Mouse (Mus musculus): ENCODE data around the gene Col25a1. TPM values are rescaled to one million over a fixed set of nuclear protein-coding genes. Genes with fewer than 3 reads are reported as not detected.

The Col25a1 gene
- polyA plus RNA-seq, 1 experiment: not detected

DNA sequence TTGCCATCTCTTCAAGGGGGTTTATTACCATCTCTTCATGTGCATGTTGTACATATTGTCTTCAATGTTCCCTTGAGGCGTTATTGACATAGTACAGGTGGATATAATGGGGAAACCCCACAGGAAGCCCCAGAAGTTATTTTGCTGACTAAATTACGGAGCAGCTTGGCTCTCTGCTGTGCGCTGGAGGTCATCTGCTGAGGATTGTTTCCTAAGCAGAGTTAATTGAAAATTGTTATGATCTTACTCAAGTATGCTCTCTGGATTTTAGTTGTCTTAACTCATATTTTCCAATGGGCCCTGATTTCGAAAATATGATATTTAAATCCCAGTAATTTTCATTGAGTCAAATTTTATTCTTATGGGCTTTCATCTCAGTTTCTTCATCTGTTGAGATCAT lies 178.0 kb downstream of the Col25a1 start:
- 96% methylated on average over 4 of the region's 4 CpGs for WGBS
- no peak overlapping the region for H3K4me3 ChIP-seq (ENCODE audit: insufficient read depth, low read depth, low read length)
- H3K27ac ChIP-seq (ENCODE audit: insufficient read depth, low read depth, low read length): no peak overlapping the region
- H3K4me1 ChIP-seq (ENCODE audit: control insufficient read depth, insufficient read depth, low read length): no peaks in the 10 kb centered on the region
- TF ChIP-seq POLR2A (IDR thresholded peaks at IDR 0.05; ENCODE audit: insufficient read depth, low read depth, low read length) (no peak), CTCF (IDR thresholded peaks at IDR 0.05; ENCODE audit: insufficient read depth, low read depth, low read length) (no peak)

- TF ChIP-seq CTCF (IDR thresholded peaks at IDR 0.05; ENCODE audit: insufficient read depth, low read depth, low read length) (no peak), POLR2A (IDR thresholded peaks at IDR 0.05; ENCODE audit: insufficient read depth, low read depth, low read length) (no peak)
- Histone ChIP-seq H3K4me1 (ENCODE audit: control insufficient read depth, insufficient read depth, low read length) (no peaks in the 10 kb centered on the region), H3K4me3 (ENCODE audit: insufficient read depth, low read depth, low read length) (no peak overlapping the region), H3K27ac (ENCODE audit: insufficient read depth, low read depth, low read length) (no peak overlapping the region)
- WGBS: 49% methylated on average over 14 of the region's 14 CpGs
Observed at GRCm38 (mm10) chr3:130310694-130311305, 179.5 kb downstream of the Col25a1 start.

DNA sequence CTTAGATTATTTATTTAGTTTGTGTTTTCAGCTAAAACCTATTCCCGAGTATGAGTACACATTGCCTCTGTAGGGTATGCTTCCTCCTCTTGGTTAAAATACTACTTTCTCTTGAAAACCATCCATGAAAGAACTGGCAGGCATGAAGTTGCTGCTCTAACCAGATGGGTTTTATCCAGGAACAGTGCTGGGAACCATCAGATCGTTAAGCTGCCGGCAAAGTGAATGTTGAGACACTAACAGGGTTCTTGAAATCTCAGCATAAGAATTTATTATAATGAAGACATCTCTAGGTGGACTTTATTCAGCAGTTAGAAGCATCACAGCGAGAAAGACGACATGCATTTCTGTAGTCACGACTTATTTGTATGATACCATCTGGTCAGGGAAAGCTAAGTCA lies 181.9 kb downstream of the Col25a1 start:
- TF ChIP-seq CTCF (IDR thresholded peaks at IDR 0.05; ENCODE audit: insufficient read depth, low read depth, low read length): no peak
- no peak for TF ChIP-seq POLR2A (IDR thresholded peaks at IDR 0.05; ENCODE audit: insufficient read depth, low read depth, low read length)
- H3K27ac ChIP-seq (ENCODE audit: insufficient read depth, low read depth, low read length): no peak overlapping the region
- WGBS: 83% methylated on average over 6 of the region's 6 CpGs
- no peaks in the 10 kb centered on the region for H3K4me1 ChIP-seq (ENCODE audit: control insufficient read depth, insufficient read depth, low read length)
- H3K4me3 ChIP-seq (ENCODE audit: insufficient read depth, low read depth, low read length): no peak overlapping the region

DNA sequence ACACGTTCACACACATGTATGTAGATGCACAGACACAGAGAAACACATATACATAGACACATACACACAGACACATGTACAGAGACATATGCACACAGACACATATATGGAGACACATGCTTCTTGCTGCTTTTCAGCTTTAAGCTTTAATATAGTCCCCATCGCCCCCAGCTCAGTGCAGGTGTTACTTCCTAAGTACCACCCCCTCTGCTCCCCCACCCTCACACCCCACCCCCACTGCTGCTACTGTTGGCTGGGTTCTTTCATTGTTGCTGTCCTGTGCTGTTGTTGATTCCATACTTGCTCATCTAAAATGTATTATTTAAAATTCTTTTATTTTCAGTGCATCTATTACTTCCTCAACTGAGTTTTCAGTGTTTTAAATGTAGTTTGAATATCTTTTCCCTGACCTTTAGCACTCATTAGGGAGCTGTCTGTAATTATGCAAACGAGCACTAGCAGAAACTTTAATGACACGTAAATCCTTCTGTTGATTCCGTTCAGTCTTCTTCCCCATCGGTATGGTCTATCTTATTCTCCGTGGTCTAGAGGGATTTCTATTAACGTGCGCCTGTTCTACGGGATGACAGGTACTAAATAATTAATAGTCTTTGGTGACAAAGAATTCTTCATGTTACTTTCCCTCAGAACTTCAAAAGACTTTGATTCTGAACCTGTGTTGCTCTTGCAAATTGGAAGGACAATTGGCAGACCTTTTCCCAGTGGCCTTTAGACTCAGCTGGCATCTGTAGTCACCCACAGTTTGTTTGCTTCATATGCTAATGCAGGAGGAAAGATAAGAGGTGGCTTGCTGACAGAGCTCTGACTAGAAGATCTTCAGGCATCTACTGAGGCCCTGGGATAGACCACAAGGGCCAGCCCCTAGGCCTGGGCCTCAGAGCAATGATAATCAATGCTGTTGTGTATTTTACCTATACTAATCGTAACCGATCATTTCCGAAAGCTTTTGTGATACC lies 196.0 kb downstream of the Col25a1 start:
- Histone ChIP-seq H3K4me3 (ENCODE audit: insufficient read depth, low read depth, low read length) (no peak overlapping the region), H3K27ac (ENCODE audit: insufficient read depth, low read depth, low read length) (no peak overlapping the region), H3K4me1 (ENCODE audit: control insufficient read depth, insufficient read depth, low read length) (no peaks in the 10 kb centered on the region)
- WGBS: 74% methylated on average over 13 of the region's 13 CpGs
- TF ChIP-seq CTCF (IDR thresholded peaks at IDR 0.05; ENCODE audit: insufficient read depth, low read depth, low read length) (no peak), POLR2A (IDR thresholded peaks at IDR 0.05; ENCODE audit: insufficient read depth, low read depth, low read length) (no peak)

DNA sequence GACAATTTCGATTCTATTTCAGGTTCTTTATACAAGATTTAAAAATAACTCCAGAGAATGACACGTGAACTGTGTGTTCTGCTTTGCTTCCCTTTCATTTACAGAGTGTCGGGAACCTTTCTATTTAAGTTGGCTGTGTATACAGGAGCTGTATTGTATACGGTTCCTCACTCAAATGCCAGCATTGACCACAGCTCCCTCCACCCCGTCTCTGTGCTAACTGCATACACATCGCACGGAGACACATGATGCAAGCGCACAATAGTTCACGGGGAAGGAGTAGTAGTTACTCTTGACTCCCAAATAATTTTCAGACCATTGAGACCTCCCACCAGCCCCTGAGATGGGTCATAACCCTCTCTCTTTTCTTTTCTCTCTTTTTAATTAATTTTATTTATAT lies 197.6 kb downstream of the Col25a1 start:
- Histone ChIP-seq H3K4me3 (ENCODE audit: insufficient read depth, low read depth, low read length) (no peak overlapping the region), H3K4me1 (ENCODE audit: control insufficient read depth, insufficient read depth, low read length) (no peaks in the 10 kb centered on the region), H3K27ac (ENCODE audit: insufficient read depth, low read depth, low read length) (no peak overlapping the region)
- no peak for TF ChIP-seq CTCF (IDR thresholded peaks at IDR 0.05; ENCODE audit: insufficient read depth, low read depth, low read length)
- TF ChIP-seq POLR2A (IDR thresholded peaks at IDR 0.05; ENCODE audit: insufficient read depth, low read depth, low read length): no peak
- WGBS: 88% methylated on average over 9 of the region's 9 CpGs

- Histone ChIP-seq H3K4me3 (ENCODE audit: insufficient read depth, low read depth, low read length) (no peak overlapping the region), H3K27ac (ENCODE audit: insufficient read depth, low read depth, low read length) (no peak overlapping the region), H3K4me1 (ENCODE audit: control insufficient read depth, insufficient read depth, low read length) (no peaks in the 10 kb centered on the region)
- WGBS: 95% methylated on average over 9 of the region's 9 CpGs
- TF ChIP-seq POLR2A (IDR thresholded peaks at IDR 0.05; ENCODE audit: insufficient read depth, low read depth, low read length): no peak
- TF ChIP-seq CTCF (IDR thresholded peaks at IDR 0.05; ENCODE audit: insufficient read depth, low read depth, low read length): no peak
Observed at GRCm38 (mm10) chr3:130329833-130330555, 198.7 kb downstream of the Col25a1 start.

DNA sequence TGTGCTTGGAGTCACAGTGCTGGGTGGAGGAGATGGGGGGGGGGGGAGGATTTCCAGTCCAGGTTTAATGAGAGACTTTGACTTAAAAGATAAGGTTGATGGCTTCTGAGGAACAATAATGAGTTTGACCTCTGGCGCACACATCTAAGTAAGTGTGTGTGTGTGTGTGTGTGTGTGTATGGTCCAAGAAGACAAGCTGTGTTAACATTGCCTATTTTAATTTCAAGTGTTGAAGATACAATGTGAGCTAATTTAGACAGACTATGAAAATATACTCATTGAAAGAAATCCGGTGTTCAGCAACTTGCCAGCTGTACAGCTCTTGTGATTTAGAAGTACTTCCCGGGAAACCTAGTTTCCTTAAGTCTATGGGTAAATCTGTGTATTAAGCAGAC lies 199.3 kb downstream of the Col25a1 start:
- 91% methylated on average over 3 of the region's 3 CpGs for WGBS
- Histone ChIP-seq H3K4me1 (ENCODE audit: control insufficient read depth, insufficient read depth, low read length) (no peaks in the 10 kb centered on the region), H3K27ac (ENCODE audit: insufficient read depth, low read depth, low read length) (no peak overlapping the region), H3K4me3 (ENCODE audit: insufficient read depth, low read depth, low read length) (no peak overlapping the region)
- TF ChIP-seq POLR2A (IDR thresholded peaks at IDR 0.05; ENCODE audit: insufficient read depth, low read depth, low read length): no peak
- TF ChIP-seq CTCF (IDR thresholded peaks at IDR 0.05; ENCODE audit: insufficient read depth, low read depth, low read length): no peak

GRCm38 (mm10) chr3:130332347-130332913 lies 201.1 kb downstream of the Col25a1 start:
- Histone ChIP-seq H3K4me3 (ENCODE audit: insufficient read depth, low read depth, low read length) (no peak overlapping the region), H3K4me1 (ENCODE audit: control insufficient read depth, insufficient read depth, low read length) (no peaks in the 10 kb centered on the region), H3K27ac (ENCODE audit: insufficient read depth, low read depth, low read length) (no peak overlapping the region)
- TF ChIP-seq POLR2A (IDR thresholded peaks at IDR 0.05; ENCODE audit: insufficient read depth, low read depth, low read length) (no peak), CTCF (IDR thresholded peaks at IDR 0.05; ENCODE audit: insufficient read depth, low read depth, low read length) (no peak)
- 53% methylated on average over 3 of the region's 3 CpGs for WGBS

Measured in olfactory bulb, adult 2 months (tissue).